Mouse (Mus musculus): ENCODE measurements around the gene B9d1.
A peak's percentile ranks its signal among the peaks of the same experiment; 100 is the strongest.

DNA sequence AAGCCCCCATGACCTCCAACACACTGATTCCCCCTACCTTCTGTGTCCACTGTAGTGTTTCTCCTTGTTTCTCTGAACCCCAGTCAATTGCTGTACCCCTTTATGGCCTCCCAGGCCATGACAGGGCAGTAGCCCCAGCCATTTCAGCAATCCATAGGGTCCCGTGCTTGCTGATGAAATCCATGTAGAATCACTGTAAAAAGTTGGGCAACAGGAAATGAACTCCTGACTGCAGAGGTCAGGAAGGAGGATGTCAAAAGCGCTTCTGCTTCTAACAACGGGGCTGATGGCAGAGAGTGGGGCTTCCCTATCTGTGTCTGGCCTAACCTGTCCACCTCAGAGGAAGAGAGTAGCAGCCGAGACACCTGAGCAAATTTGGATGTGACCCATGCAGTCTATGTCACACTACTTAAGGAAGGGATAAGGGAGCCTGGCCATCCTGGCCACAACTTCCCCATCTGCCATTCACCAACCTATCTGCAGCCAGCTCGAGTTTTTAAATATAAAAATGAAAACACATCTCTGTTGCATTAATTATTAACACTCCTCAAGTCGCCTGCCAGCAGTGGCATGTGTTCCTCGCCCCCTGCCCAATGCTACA lies 35.5 kb upstream of the B9d1 start:
- no peak for TF ChIP-seq CTCF (IDR thresholded peaks at IDR 0.05)
- TF ChIP-seq EP300 (IDR thresholded peaks at IDR 0.05), result peak; percentile 53; the same call in 1 of the 2 replicates

All from lung, postnatal 0 days (tissue).